Mouse (Mus musculus): Measurements from ENCODE around the gene Shroom2.

Gene Shroom2

GRCm38 (mm10) chrX:152703624-152704023, 65.6 kb downstream of the Shroom2 start:
- no peak for DNase-seq (ENCODE audit: extremely low spot score, low spot score)

GRCm38 (mm10) chrX:152701679-152702078, 67.6 kb downstream of the Shroom2 start:
- DNase-seq (ENCODE audit: extremely low spot score, low spot score) = no peak

DNA sequence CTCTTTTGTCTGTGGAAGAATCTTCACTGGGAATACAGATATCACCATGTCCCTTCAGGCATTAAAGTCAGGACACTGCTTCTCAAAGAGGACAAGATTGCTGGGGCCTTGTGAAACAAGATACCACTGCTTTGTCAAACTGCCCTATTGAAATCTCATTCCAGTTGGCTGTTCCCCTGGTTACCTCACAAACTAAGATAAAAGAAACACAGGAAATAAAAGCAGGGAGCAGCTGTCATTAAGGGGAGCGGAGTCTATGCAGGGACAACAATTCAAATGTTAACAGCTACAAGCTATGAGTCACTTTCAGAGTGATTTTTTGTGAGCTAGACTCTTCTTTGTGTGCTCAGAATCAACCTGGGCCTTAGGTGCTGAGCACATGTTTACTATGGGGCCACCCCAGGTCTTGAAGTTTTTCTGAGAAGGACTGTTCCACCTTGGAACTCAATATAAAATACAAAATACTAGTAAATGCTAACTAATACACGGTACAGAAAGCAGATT, 78.4 kb downstream of the Shroom2 start:
- no peak for DNase-seq (ENCODE audit: extremely low spot score, low spot score)

GRCm38 (mm10) chrX:152679190-152679814, 90.0 kb downstream of the Shroom2 start:
- no peak for DNase-seq (ENCODE audit: extremely low spot score, low spot score)

- DNase-seq (ENCODE audit: extremely low spot score, low spot score) = no peak
These were observed 92.9 kb downstream of the Shroom2 start for GRCm38 (mm10) chrX:152676357-152676756.

- DNase-seq (ENCODE audit: extremely low spot score, low spot score) = no peak
These were observed 95.8 kb downstream of the Shroom2 start for GRCm38 (mm10) chrX:152673431-152673830.

DNA sequence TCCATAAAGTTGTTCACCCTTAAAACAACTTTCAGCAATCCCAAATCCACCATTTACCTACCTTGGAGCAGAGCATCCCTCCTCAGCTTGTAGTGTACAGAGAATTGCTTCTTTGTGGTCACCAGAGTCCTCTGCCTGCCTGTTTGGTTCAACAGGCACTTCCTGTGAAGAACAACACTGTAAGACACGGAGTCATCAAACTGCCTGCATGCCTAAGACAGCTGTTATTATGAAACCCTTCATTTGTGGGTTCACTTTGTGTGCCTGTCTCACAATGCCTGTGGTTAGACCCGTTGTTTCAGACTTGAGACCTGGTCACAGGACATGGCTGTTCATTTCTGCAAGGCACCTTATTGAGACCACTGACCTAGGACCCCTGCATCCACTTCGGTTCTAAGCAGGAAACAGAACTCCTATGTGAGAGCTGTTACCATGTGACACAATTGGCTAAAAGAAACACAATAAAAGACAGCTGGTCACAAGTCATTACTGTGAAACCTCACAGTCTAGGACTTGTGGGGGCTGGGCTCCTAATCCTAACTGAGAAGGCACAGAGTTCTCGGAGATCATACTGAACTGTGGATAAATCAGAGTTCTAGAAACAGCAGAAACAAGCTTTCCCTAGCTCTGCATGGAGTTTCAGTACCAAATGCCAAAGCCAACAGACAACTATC, 111.8 kb downstream of the Shroom2 start:
- no peak for DNase-seq (ENCODE audit: extremely low spot score, low spot score)

GRCm38 (mm10) chrX:152656609-152656939, 112.7 kb downstream of the Shroom2 start:
- DNase-seq (ENCODE audit: extremely low spot score, low spot score) = no peak

GRCm38 (mm10) chrX:152655796-152656608, 113.3 kb downstream of the Shroom2 start:
- DNase-seq (ENCODE audit: extremely low spot score, low spot score) = no peak

- DNase-seq (ENCODE audit: extremely low spot score, low spot score) = no peak
These were observed 116.6 kb downstream of the Shroom2 start for GRCm38 (mm10) chrX:152652676-152653075.

- DNase-seq (ENCODE audit: extremely low spot score, low spot score) = no peak
These were observed 124.4 kb downstream of the Shroom2 start for GRCm38 (mm10) chrX:152644827-152645226.

DNA sequence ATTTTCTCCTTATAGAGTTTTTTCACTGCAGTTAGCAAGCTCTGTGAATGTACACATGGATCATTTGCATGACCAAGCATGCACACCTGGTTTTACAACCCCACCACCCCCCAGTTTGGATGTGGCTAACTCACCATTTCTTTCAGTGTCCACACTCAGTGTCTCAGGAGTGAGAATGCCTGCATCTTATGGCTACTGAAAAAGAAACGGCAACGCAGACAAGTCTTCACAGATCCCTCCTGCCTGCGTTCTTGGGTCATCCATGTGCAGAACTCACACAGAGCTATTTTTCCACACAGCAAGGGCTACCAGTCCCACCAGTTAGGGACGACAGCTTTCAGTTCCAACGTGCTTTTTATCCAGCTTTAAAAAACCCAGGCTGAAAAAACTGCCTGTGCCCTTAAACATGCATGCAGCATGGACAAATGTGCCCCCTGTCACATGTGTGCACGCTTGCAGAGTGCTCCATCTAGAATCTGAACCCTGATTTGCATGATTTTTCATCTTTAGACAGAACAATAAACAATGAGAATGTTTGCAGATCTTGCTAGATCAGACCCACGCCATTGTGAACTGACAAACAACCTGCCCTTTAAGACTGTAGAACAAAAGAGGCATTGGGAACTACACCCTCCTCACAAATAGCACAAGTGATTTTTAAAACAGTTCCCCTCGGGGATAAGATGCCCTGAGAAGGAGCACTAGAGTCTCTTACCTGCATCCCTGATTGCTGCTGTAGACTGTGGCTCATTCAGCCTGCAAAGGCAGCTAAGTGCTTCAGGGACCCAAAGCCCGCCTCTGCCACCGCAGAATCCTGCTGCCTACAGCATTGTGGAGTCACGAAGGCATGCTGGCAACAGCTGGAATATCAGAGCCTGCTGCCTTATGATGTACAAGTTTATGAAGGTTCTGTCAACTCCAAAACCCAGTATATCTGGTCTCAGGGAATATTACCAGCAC, 125.3 kb downstream of the Shroom2 start:
- peak; percentile 23 for DNase-seq (ENCODE audit: extremely low spot score, low spot score)

- DNase-seq (ENCODE audit: extremely low spot score, low spot score) = no peak
These were observed 126.1 kb downstream of the Shroom2 start for GRCm38 (mm10) chrX:152643201-152643600.

GRCm38 (mm10) chrX:152642627-152643026, 126.6 kb downstream of the Shroom2 start:
- DNase-seq (ENCODE audit: extremely low spot score, low spot score) = no peak

GRCm38 (mm10) chrX:152635397-152635796, 133.9 kb downstream of the Shroom2 start:
- no peak for DNase-seq (ENCODE audit: extremely low spot score, low spot score)

- no peak for DNase-seq (ENCODE audit: extremely low spot score, low spot score)
These were observed 147.9 kb downstream of the Shroom2 start for GRCm38 (mm10) chrX:152621407-152621806.

- no peak for DNase-seq (ENCODE audit: extremely low spot score, low spot score)
These were observed 148.3 kb downstream of the Shroom2 start for GRCm38 (mm10) chrX:152620917-152621316.

DNA sequence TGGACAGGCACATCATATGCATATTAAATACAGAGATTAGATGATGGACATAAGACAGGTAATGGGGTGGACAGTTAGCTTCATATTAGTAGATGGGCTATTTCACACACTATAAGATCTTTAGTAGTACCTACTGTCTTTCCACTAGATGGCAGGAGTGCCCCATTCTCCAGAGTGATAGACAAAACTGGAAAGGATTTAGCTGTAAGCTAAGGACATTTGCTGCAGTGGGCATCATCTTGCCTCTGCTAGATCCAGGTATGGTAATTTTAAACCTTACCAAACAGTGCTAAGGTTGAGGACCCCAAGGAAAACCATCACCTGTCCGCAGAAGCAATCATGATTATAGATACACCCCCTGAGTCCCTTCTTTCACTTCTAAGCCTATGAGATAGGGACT, 150.8 kb downstream of the Shroom2 start:
- DNase-seq (ENCODE audit: extremely low spot score, low spot score) = peak; percentile 13

GRCm38 (mm10) chrX:152563034-152563433, 206.2 kb downstream of the Shroom2 start, which contains the start of gene Cldn34a:
Cldn34a (plus strand) TSS chrX:152563334.
- DNase-seq (ENCODE audit: extremely low spot score, low spot score) = no peak

Data from neural tube, embryonic 10.5 days (tissue).